Mouse (Mus musculus): ENCODE measurements around the gene Slc17a4. TPM values are rescaled to one million over a fixed set of nuclear protein-coding genes. Genes with fewer than 3 reads are reported as not detected.

The Slc17a4 gene
- polyA plus RNA-seq, 1 experiment = not detected

- peaks cover 11% of the 10 kb centered on the region for H3K27me3 ChIP-seq (ENCODE audit: control insufficient read depth, insufficient read depth, insufficient read length)
- H3K79me2 ChIP-seq (ENCODE audit: control insufficient read depth, insufficient read depth) = no peaks in the 10 kb centered on the region
- H3K79me3 ChIP-seq (ENCODE audit: low read depth) = no peaks in the 10 kb centered on the region
- TF ChIP-seq MAX (IDR thresholded peaks at IDR 0.05) (no peak), MYOD1 (IDR thresholded peaks at IDR 0.05; ENCODE audit: control insufficient read depth, insufficient read length, low read depth) (no peak), USF1 (IDR thresholded peaks at IDR 0.05; ENCODE audit: low read depth) (no peak)
- H3ac ChIP-seq (ENCODE audit: control insufficient read depth, insufficient read length, low read depth) = no peak overlapping the region
- H3K4me3 ChIP-seq (ENCODE audit: insufficient read depth, poor library complexity, severe bottlenecking) = no peak overlapping the region
- H3K36me3 ChIP-seq (ENCODE audit: control insufficient read depth, insufficient read depth) = no peaks in the 10 kb centered on the region
Measured at GRCm38 (mm10) chr13:23869996-23870395, 44.8 kb downstream of the Slc17a4 start.

GRCm38 (mm10) chr13:23868790-23869533, 45.8 kb downstream of the Slc17a4 start:
- Histone ChIP-seq H3K79me3 (ENCODE audit: low read depth) (no peaks in the 10 kb centered on the region), H3K4me3 (ENCODE audit: insufficient read depth, poor library complexity, severe bottlenecking) (no peak overlapping the region), H3K36me3 (ENCODE audit: control insufficient read depth, insufficient read depth) (no peaks in the 10 kb centered on the region), H3K27me3 (ENCODE audit: control insufficient read depth, insufficient read depth, insufficient read length) (peaks cover 11% of the 10 kb centered on the region), H3ac (ENCODE audit: control insufficient read depth, insufficient read length, low read depth) (no peak overlapping the region), H3K79me2 (ENCODE audit: control insufficient read depth, insufficient read depth) (no peaks in the 10 kb centered on the region)
- no peak for TF ChIP-seq CTCF (IDR thresholded peaks at IDR 0.05; ENCODE audit: control insufficient read depth, insufficient read depth, insufficient read length)
- peak; percentile 20 for TF ChIP-seq CEBPB (IDR thresholded peaks at IDR 0.05; ENCODE audit: low read depth)

GRCm38 (mm10) chr13:23867405-23867804, 47.4 kb downstream of the Slc17a4 start, which contains the start of gene Slc17a1:
Gene Slc17a1, plus strand, starts transcription at chr13:23867750.
- Histone ChIP-seq H3ac (ENCODE audit: control insufficient read depth, insufficient read length, low read depth) (no peak within 1 kb of the TSS), H3K36me3 (ENCODE audit: control insufficient read depth, insufficient read depth) (no peaks in the 10 kb centered on the region), H3K79me2 (ENCODE audit: control insufficient read depth, insufficient read depth) (no peaks in the 10 kb centered on the region), H3K79me3 (ENCODE audit: low read depth) (no peaks in the 10 kb centered on the region), H3K27me3 (ENCODE audit: control insufficient read depth, insufficient read depth, insufficient read length) (peaks cover 11% of the 10 kb centered on the region), H3K4me3 (ENCODE audit: insufficient read depth, poor library complexity, severe bottlenecking) (no peak within 1 kb of the TSS)
- TF ChIP-seq CEBPB (IDR thresholded peaks at IDR 0.05; ENCODE audit: low read depth) (no peak), MAX (IDR thresholded peaks at IDR 0.05) (no peak), FOSL1 (IDR thresholded peaks at IDR 0.05; ENCODE audit: insufficient read depth, low read length, poor library complexity, severe bottlenecking) (no peak), CTCF (IDR thresholded peaks at IDR 0.05; ENCODE audit: control insufficient read depth, insufficient read depth, insufficient read length) (no peak), MYOG (IDR thresholded peaks at IDR 0.05; ENCODE audit: control insufficient read depth, extremely low read depth, insufficient read length) (no peak), MYOD1 (IDR thresholded peaks at IDR 0.05; ENCODE audit: control insufficient read depth, insufficient read length, low read depth) (no peak), USF1 (IDR thresholded peaks at IDR 0.05; ENCODE audit: low read depth) (no peak)

- H3K79me2 ChIP-seq (ENCODE audit: control insufficient read depth, insufficient read depth) = no peaks in the 10 kb centered on the region
- no peak overlapping the region for H3K4me3 ChIP-seq (ENCODE audit: insufficient read depth, poor library complexity, severe bottlenecking)
- H3K27me3 ChIP-seq (ENCODE audit: control insufficient read depth, insufficient read depth, insufficient read length) = peaks cover 11% of the 10 kb centered on the region
- no peaks in the 10 kb centered on the region for H3K36me3 ChIP-seq (ENCODE audit: control insufficient read depth, insufficient read depth)
- no peak overlapping the region for H3ac ChIP-seq (ENCODE audit: control insufficient read depth, insufficient read length, low read depth)
- H3K79me3 ChIP-seq (ENCODE audit: low read depth) = no peaks in the 10 kb centered on the region
- no peak for TF ChIP-seq CEBPB (IDR thresholded peaks at IDR 0.05; ENCODE audit: low read depth)
- TF ChIP-seq MAX (IDR thresholded peaks at IDR 0.05) = no peak
- TF ChIP-seq USF1 (IDR thresholded peaks at IDR 0.05; ENCODE audit: low read depth) = no peak
- TF ChIP-seq CTCF (IDR thresholded peaks at IDR 0.05; ENCODE audit: control insufficient read depth, insufficient read depth, insufficient read length) = no peak
- no peak for TF ChIP-seq FOSL1 (IDR thresholded peaks at IDR 0.05; ENCODE audit: insufficient read depth, low read length, poor library complexity, severe bottlenecking)
- TF ChIP-seq MYOG (IDR thresholded peaks at IDR 0.05; ENCODE audit: control insufficient read depth, extremely low read depth, insufficient read length) = no peak
Measured at GRCm38 (mm10) chr13:23867000-23867399, 47.8 kb downstream of the Slc17a4 start.

GRCm38 (mm10) chr13:23866086-23866710, 48.6 kb downstream of the Slc17a4 start:
- Histone ChIP-seq H3K27me3 (ENCODE audit: control insufficient read depth, insufficient read depth, insufficient read length) (peaks cover 11% of the 10 kb centered on the region), H3K79me2 (ENCODE audit: control insufficient read depth, insufficient read depth) (no peaks in the 10 kb centered on the region), H3K79me3 (ENCODE audit: low read depth) (no peaks in the 10 kb centered on the region), H3K36me3 (ENCODE audit: control insufficient read depth, insufficient read depth) (no peaks in the 10 kb centered on the region), H3K4me3 (ENCODE audit: insufficient read depth, poor library complexity, severe bottlenecking) (no peak overlapping the region), H3ac (ENCODE audit: control insufficient read depth, insufficient read length, low read depth) (no peak overlapping the region)
- TF ChIP-seq CTCF (IDR thresholded peaks at IDR 0.05; ENCODE audit: control insufficient read depth, insufficient read depth, insufficient read length) (no peak), USF1 (IDR thresholded peaks at IDR 0.05; ENCODE audit: low read depth) (no peak), FOSL1 (IDR thresholded peaks at IDR 0.05; ENCODE audit: insufficient read depth, low read length, poor library complexity, severe bottlenecking) (no peak), CEBPB (IDR thresholded peaks at IDR 0.05; ENCODE audit: low read depth) (no peak), MYOG (IDR thresholded peaks at IDR 0.05; ENCODE audit: control insufficient read depth, extremely low read depth, insufficient read length) (no peak), MYOD1 (IDR thresholded peaks at IDR 0.05; ENCODE audit: control insufficient read depth, insufficient read length, low read depth) (no peak)

GRCm38 (mm10) chr13:23864711-23865110, 50.1 kb downstream of the Slc17a4 start:
- Histone ChIP-seq H3K36me3 (ENCODE audit: control insufficient read depth, insufficient read depth) (no peaks in the 10 kb centered on the region), H3ac (ENCODE audit: control insufficient read depth, insufficient read length, low read depth) (no peak overlapping the region), H3K79me2 (ENCODE audit: control insufficient read depth, insufficient read depth) (no peaks in the 10 kb centered on the region), H3K4me3 (ENCODE audit: insufficient read depth, poor library complexity, severe bottlenecking) (no peak overlapping the region), H3K27me3 (ENCODE audit: control insufficient read depth, insufficient read depth, insufficient read length) (peaks cover 9% of the 10 kb centered on the region), H3K79me3 (ENCODE audit: low read depth) (no peaks in the 10 kb centered on the region)
- TF ChIP-seq MYOD1 (IDR thresholded peaks at IDR 0.05; ENCODE audit: control insufficient read depth, insufficient read length, low read depth) (no peak), MYOG (IDR thresholded peaks at IDR 0.05; ENCODE audit: control insufficient read depth, extremely low read depth, insufficient read length) (no peak), MAX (IDR thresholded peaks at IDR 0.05) (no peak), FOSL1 (IDR thresholded peaks at IDR 0.05; ENCODE audit: insufficient read depth, low read length, poor library complexity, severe bottlenecking) (no peak), USF1 (IDR thresholded peaks at IDR 0.05; ENCODE audit: low read depth) (no peak), CTCF (IDR thresholded peaks at IDR 0.05; ENCODE audit: control insufficient read depth, insufficient read depth, insufficient read length) (no peak), CEBPB (IDR thresholded peaks at IDR 0.05; ENCODE audit: low read depth) (no peak)
